Mouse (Mus musculus) G1E (cell line): Measurements from ENCODE around the gene Dgat2.

Experiments used
- CTCF ChIP-seq: IDR thresholded peaks from 2 replicates; pipeline ENCODE4 v1.5.1; 2012; ENCODE audit warnings: low read depth, low read length, inconsistent platforms, mixed read lengths
- GATA1 ChIP-seq: IDR thresholded peaks from 2 replicates; pipeline ENCODE4 v1.6.1; 2012; ENCODE audit warnings: borderline replicate concordance, low read length, inconsistent platforms, mixed read lengths
- TAL1 ChIP-seq: conservative IDR thresholded peaks from 2 replicates; pipeline ENCODE4 v1.6.1; 2012; ENCODE audit warnings: low read depth, low read length, inconsistent platforms, mixed read lengths

GRCm38 (mm10) chr7:99122651-99123050 is 59.9 kb downstream of the Dgat2 start:
- TF ChIP-seq CTCF (no peak), GATA1 (no peak), TAL1 (no peak)
